Mouse (Mus musculus): ENCODE data around the gene Gm5039. TPM values are rescaled to one million over a fixed set of nuclear protein-coding genes. Genes with fewer than 3 reads are reported as not detected.
"Not testable (repeated sequence)": the region's sequence is repeated elsewhere in the genome, so short reads cannot be mapped to it uniquely, and the experiment has no call there.

The Gm5039 gene
- polyA plus RNA-seq, 1 experiment from 2014 or later: not detected

GRCm38 (mm10) chr12:88297171-88297570, 26.7 kb downstream of the Gm5039 start:
- H3K27me3 ChIP-seq; H3K27ac ChIP-seq (replicated peaks); H3K9ac ChIP-seq (replicated peaks); H3K4me1 ChIP-seq; H3K4me3 ChIP-seq; H3K9me3 ChIP-seq; ATAC-seq (replicated peaks); H3K4me2 ChIP-seq (replicated peaks); H3K36me3 ChIP-seq: not testable (repeated sequence)
- 80% methylated on average over 2 of the region's 2 CpGs for WGBS

- not testable (repeated sequence) for H3K27ac ChIP-seq (replicated peaks)
These were observed 30.7 kb downstream of the Gm5039 start for GRCm38 (mm10) chr12:88293082-88293481.

GRCm38 (mm10) chr12:88285224-88285623, 38.6 kb downstream of the Gm5039 start:
- not testable (repeated sequence) for H3K9ac ChIP-seq (replicated peaks); ATAC-seq (replicated peaks); H3K4me3 ChIP-seq; H3K4me2 ChIP-seq (replicated peaks); H3K4me1 ChIP-seq; H3K27me3 ChIP-seq; H3K9me3 ChIP-seq; H3K27ac ChIP-seq (replicated peaks); H3K36me3 ChIP-seq
- 89% methylated on average over 5 of the region's 5 CpGs for WGBS

More at GRCm38 (mm10) chr12:88293082-88293481, 30.7 kb downstream of the Gm5039 start:
- H3K4me3 ChIP-seq; H3K27me3 ChIP-seq; ATAC-seq (replicated peaks); H3K4me2 ChIP-seq (replicated peaks); H3K9me3 ChIP-seq; H3K4me1 ChIP-seq; H3K9ac ChIP-seq (replicated peaks); H3K36me3 ChIP-seq: not testable (repeated sequence)
- WGBS: 78% methylated on average over 4 of the region's 4 CpGs

DNA sequence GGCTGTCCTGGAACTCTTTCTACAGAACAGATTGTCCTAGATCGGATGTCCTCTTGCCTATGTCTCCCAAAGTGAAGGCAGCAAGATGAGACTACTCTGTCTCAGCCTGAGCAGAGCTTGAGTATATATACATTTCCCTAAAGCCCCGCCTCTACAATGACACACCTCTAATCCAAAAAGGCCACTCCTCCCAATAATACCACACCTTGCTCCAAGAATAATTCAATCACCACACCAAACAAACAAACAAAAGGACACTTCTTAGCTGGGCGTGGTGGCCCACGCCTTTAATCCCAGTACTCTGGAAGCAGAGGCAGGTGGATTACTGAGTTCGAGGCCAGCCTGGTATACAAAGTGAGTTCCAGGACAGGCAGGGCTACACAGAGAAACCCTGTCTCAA, 49.4 kb downstream of the Gm5039 start, which contains the start of gene Gm5662:
Gene Gm5662, minus strand, starts transcription at position 101 of the 400 bp plus-strand sequence.
- WGBS: 89% methylated on average over 5 of the region's 5 CpGs
- not testable (repeated sequence) for H3K27me3 ChIP-seq; ATAC-seq (replicated peaks)

More for the DNA sequence above, 49.4 kb downstream of the Gm5039 start, which contains the start of gene Gm5662:
- H3K4me3 ChIP-seq; H3K9ac ChIP-seq (replicated peaks); H3K9me3 ChIP-seq; H3K4me1 ChIP-seq; H3K27ac ChIP-seq (replicated peaks); H3K4me2 ChIP-seq (replicated peaks); H3K36me3 ChIP-seq: not testable (repeated sequence)

Other genes starting within 250 kb of the Gm5039 start
- not detected in 2 replicates for gene Gm16368, start 240.3 kb downstream of the Gm5039 start, polyA plus RNA-seq (2015; fragmentation: Nextera tagmentation; extraction: Ambion mirVana)
- gene Gm10436, start 141.9 kb downstream of the Gm5039 start, polyA plus RNA-seq (2015; fragmentation: Nextera tagmentation; extraction: Ambion mirVana): not detected in 2 replicates
- not detected in 2 replicates for gene Gm8332, start 73.9 kb downstream of the Gm5039 start, polyA plus RNA-seq (2015; fragmentation: Nextera tagmentation; extraction: Ambion mirVana)
- not detected in 2 replicates for gene Gm5662, start 49.5 kb downstream of the Gm5039 start, polyA plus RNA-seq (2015; fragmentation: Nextera tagmentation; extraction: Ambion mirVana)
- gene Adck1, start 36.5 kb upstream of the Gm5039 start, polyA plus RNA-seq (2015; fragmentation: Nextera tagmentation; extraction: Ambion mirVana): 33.3 and 35.1 TPM in 2 replicates

All from forebrain, embryonic 15.5 days (tissue).